Mouse (Mus musculus) kidney, embryonic 16.5 days (tissue): Measurements from ENCODE around the gene Nenf. TPM values are rescaled to one million over a fixed set of nuclear protein-coding genes. Genes with fewer than 3 reads are reported as not detected.

Experiments used
- ATAC-seq: fragments of 200-750 bp; cut with Nextera tagmentation; 2 replicates; pipeline ENCODE4 v1.8.0; 2017; ENCODE audit warnings: moderate TSS enrichment; ENCODE audit not compliant: low FRiP score, low TSS enrichment
- H3K27ac ChIP-seq: fragments of 300-500 bp; sonication (generic); 2 replicates; pipeline ENCODE4 v1.5.1; 2014; ENCODE audit warnings: low read length
- H3K27me3 ChIP-seq: fragments of 300-500 bp; sonication (generic); 2 replicates; pipeline ENCODE4 v1.6.1; 2014; ENCODE audit warnings: low read length, control low read depth, mixed read lengths; ENCODE audit not compliant: insufficient read depth
- H3K36me3 ChIP-seq: fragments of 300-500 bp; sonication (generic); 2 replicates; pipeline ENCODE4 v1.6.1; 2014; ENCODE audit warnings: low read length, control low read depth, mixed read lengths; ENCODE audit not compliant: insufficient read depth
- H3K4me1 ChIP-seq: fragments of 300-500 bp; sonication (generic); 2 replicates; pipeline ENCODE4 v1.6.1; 2014; ENCODE audit warnings: low read length, control low read depth, mixed read lengths; ENCODE audit not compliant: insufficient read depth
- H3K4me2 ChIP-seq: fragments of 300-500 bp; sonication (generic); replicated peaks from 2 replicates; pipeline ENCODE4 v1.6.1; 2014; ENCODE audit warnings: low read depth, low read length
- H3K4me3 ChIP-seq: fragments of 300-500 bp; sonication (generic); 2 replicates; pipeline ENCODE4 v1.5.1; 2014; ENCODE audit warnings: mild to moderate bottlenecking, low read length
- H3K9ac ChIP-seq: fragments of 300-500 bp; sonication (generic); replicated peaks from 2 replicates; pipeline ENCODE4 v1.6.1; 2014; ENCODE audit warnings: low read length
- H3K9me3 ChIP-seq: fragments of 300-500 bp; sonication (generic); 2 replicates; pipeline ENCODE4 v1.6.1; 2016; ENCODE audit warnings: low read length, control low read depth
- WGBS: fragments of 180-500 bp; shearing (Covaris S2); extraction: QIAGEN DNeasy Blood & Tissue Kit; methylation state at CpG from one replicate; pipeline ENCODE4 v1.1.7; 2014; 5-methylcytosine and 5-hydroxymethylcytosine counted together
- polyA plus RNA-seq: library from polyadenylated mRNA; unstranded; fragments of >200 nt; fragmentation: Nextera tagmentation; extraction: Ambion mirVana; gene quantifications from 2 replicates; pipeline ENCODE4 v1.2.1, GENCODE M21; 2015

Nenf gene
- polyA plus RNA-seq, 1 experiment from 2014 or later: 92.6 TPM

GRCm38 (mm10) chr1:191275527-191275926, 42.5 kb downstream of the Nenf start:
- Histone ChIP-seq H3K27me3 (no peaks in the 10 kb centered on the region), H3K4me2 (no peak overlapping the region), H3K27ac (no peak overlapping the region), H3K4me3 (no peak overlapping the region), H3K9ac (no peak overlapping the region), H3K4me1 (no peaks in the 10 kb centered on the region), H3K36me3 (no peaks in the 10 kb centered on the region), H3K9me3 (no peaks in the 10 kb centered on the region)
- 9% methylated on average over 12 of the region's 12 CpGs for WGBS
- 0 out of 2 replicates have a peak, but pooled peaks have one; percentile 57 for ATAC-seq

GRCm38 (mm10) chr1:191272660-191273059, 45.3 kb downstream of the Nenf start:
- Histone ChIP-seq H3K36me3 (no peaks in the 10 kb centered on the region), H3K4me2 (no peak overlapping the region), H3K9me3 (no peaks in the 10 kb centered on the region), H3K27ac (no peak overlapping the region), H3K27me3 (no peaks in the 10 kb centered on the region), H3K4me3 (no peak overlapping the region), H3K9ac (no peak overlapping the region), H3K4me1 (peaks cover 14% of the 10 kb centered on the region)
- 75% methylated on average over 3 of the region's 3 CpGs for WGBS
- no peak for ATAC-seq

DNA sequence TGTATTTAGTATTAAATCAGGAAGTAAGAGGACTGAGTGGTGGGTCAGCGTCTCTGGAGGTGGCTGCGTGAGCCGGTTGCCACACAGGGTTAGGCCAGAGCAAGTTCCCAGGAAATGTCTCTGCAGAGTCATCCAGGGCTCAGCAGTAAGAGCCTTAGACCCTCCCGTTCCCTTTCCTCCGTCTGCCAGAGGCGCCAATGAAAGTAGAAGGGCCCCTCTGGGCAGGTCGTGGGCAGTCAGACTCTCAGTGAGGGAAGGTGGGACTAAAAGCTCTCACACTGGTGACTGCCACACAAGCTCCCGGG, 48.4 kb downstream of the Nenf start:
- no peak overlapping the region for H3K4me2 ChIP-seq
- H3K4me1 ChIP-seq: peaks cover 26% of the 10 kb centered on the region
- no peaks in the 10 kb centered on the region for H3K9me3 ChIP-seq
- no peak overlapping the region for H3K9ac ChIP-seq
- WGBS: 45% methylated on average over 8 of the region's 8 CpGs
- H3K27ac ChIP-seq: no peak overlapping the region
- H3K27me3 ChIP-seq: no peaks in the 10 kb centered on the region
- no peak overlapping the region for H3K4me3 ChIP-seq
- no peaks in the 10 kb centered on the region for H3K36me3 ChIP-seq
- ATAC-seq: no peak

DNA sequence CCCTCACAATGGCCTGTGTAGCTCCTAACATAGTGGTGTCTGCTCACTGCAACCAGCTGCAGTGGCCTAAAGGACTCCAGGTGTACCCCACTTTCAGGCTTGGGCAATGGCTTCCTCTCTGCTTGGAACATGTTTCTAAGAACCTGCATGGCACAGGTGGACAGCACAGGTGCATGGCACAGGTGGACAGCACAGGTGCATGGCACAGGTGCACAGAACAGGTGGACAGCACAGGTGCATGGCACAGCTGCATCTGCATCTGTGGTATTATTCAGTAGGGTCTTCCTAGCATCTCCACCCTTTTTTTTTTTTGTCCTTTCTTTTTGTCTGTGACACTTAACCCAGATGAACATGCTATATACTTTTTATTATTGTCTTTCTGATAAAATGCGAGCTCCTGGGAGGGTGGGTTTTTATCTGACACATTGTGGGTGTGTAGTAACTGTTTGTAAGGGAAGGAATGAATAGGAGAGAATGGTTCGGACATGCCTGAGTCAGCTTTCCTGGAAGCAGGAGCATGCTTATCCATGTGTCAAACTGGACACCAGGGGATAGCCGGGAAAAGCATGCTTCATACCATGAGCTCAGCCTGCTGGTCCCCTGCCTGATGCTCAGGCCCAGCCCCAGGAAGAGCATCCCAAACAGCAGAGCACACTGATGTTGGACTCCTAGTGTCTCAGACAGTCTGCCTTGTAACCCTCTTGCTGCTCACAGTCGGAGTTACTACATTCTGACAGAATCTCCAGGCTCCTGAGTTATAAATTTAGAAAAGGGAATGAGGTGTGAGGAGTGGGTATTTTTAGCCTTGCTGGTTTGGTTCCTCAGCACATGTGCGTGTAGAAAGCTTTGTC, 49.0 kb downstream of the Nenf start:
- no peaks in the 10 kb centered on the region for H3K27me3 ChIP-seq
- H3K36me3 ChIP-seq: no peaks in the 10 kb centered on the region
- WGBS: 63% methylated on average over 5 of the region's 5 CpGs
- peaks cover 26% of the 10 kb centered on the region for H3K4me1 ChIP-seq
- H3K4me3 ChIP-seq: no peak overlapping the region
- ATAC-seq: no peak
- H3K4me2 ChIP-seq: no peak overlapping the region
- no peak overlapping the region for H3K9ac ChIP-seq
- no peaks in the 10 kb centered on the region for H3K9me3 ChIP-seq
- H3K27ac ChIP-seq: no peak overlapping the region

GRCm38 (mm10) chr1:191267856-191268255, 50.1 kb downstream of the Nenf start:
- WGBS: 16% methylated on average over 5 of the region's 5 CpGs
- Histone ChIP-seq H3K36me3 (no peaks in the 10 kb centered on the region), H3K4me3 (no peak overlapping the region), H3K27me3 (no peaks in the 10 kb centered on the region), H3K4me1 (peaks cover 26% of the 10 kb centered on the region), H3K4me2 (no peak overlapping the region), H3K9me3 (no peaks in the 10 kb centered on the region), H3K27ac (no peak overlapping the region), H3K9ac (0 out of 2 replicates have a peak overlapping the region, but pooled peaks have one; percentile 11)
- peak; percentile 71; the same call in 1 of the 2 replicates for ATAC-seq

GRCm38 (mm10) chr1:191267162-191267561, 50.8 kb downstream of the Nenf start:
- no peak for ATAC-seq
- 84% methylated on average over 5 of the region's 5 CpGs for WGBS
- H3K9me3 ChIP-seq: no peaks in the 10 kb centered on the region
- no peak overlapping the region for H3K4me3 ChIP-seq
- H3K36me3 ChIP-seq: no peaks in the 10 kb centered on the region
- H3K9ac ChIP-seq: no peak overlapping the region
- H3K4me2 ChIP-seq: no peak overlapping the region
- H3K4me1 ChIP-seq: peaks cover 26% of the 10 kb centered on the region
- H3K27me3 ChIP-seq: no peaks in the 10 kb centered on the region
- no peak overlapping the region for H3K27ac ChIP-seq

DNA sequence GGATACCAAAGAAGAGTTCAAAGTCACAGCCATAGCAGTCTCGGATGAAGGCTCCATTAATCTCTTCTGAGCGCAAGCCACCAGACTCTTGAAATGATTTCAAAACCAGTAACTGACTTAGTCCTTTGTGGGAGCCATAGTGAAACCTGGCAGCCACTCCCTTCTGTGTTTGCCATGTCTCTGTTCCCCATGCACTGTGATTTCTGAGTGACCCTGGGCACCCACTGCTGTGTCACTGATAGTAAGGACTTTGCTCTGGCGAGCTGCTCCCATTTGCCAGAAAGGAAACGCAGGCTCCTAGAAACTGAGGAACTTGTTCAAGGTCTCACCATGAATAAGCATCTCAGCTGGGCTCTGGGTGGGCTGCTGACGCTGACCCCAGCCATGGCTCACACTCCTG, 54.5 kb downstream of the Nenf start:
- no peak overlapping the region for H3K27ac ChIP-seq
- ATAC-seq: no peak

DNA sequence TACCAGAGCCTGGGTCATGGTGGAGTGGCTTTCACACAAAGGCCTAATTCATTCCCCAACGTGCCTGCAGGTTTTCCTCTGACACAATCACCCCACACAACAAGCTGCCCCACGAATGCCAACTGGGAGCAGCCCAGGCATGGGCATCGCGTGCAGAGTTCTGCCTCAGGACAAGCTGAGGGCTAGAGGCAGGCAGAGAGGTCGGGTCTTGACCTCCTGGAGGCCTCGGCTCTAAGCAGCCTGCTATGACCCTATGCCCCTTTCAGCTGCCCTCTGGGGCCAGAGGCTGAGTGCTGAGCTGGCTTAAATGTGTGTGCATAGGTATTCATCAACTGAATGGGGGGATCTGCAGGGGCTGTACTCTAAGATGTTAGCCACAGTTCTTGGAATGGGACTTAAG, 56.1 kb downstream of the Nenf start:
- H3K27me3 ChIP-seq: no peaks in the 10 kb centered on the region
- H3K4me3 ChIP-seq: no peak overlapping the region
- no peak overlapping the region for H3K9ac ChIP-seq
- no peak overlapping the region for H3K4me2 ChIP-seq
- ATAC-seq: no peak
- no peak overlapping the region for H3K27ac ChIP-seq
- H3K9me3 ChIP-seq: no peaks in the 10 kb centered on the region
- H3K36me3 ChIP-seq: no peaks in the 10 kb centered on the region
- 33% methylated on average over 6 of the region's 6 CpGs for WGBS
- H3K4me1 ChIP-seq: peaks cover 8% of the 10 kb centered on the region

More for the DNA sequence above, 54.5 kb downstream of the Nenf start:
- Histone ChIP-seq H3K27me3 (no peaks in the 10 kb centered on the region), H3K9ac (no peak overlapping the region), H3K36me3 (no peaks in the 10 kb centered on the region), H3K4me2 (no peak overlapping the region), H3K4me1 (peaks cover 23% of the 10 kb centered on the region), H3K9me3 (no peaks in the 10 kb centered on the region), H3K4me3 (no peak overlapping the region)
- 88% methylated on average over 5 of the region's 5 CpGs for WGBS

- Histone ChIP-seq H3K27me3 (no peaks in the 10 kb centered on the region), H3K27ac (no peak overlapping the region), H3K4me1 (peaks cover 8% of the 10 kb centered on the region; the same call in 1 of the 2 replicates), H3K4me2 (no peak overlapping the region), H3K36me3 (no peaks in the 10 kb centered on the region), H3K9ac (no peak overlapping the region), H3K4me3 (no peak overlapping the region), H3K9me3 (no peaks in the 10 kb centered on the region)
- 44% methylated on average over 5 of the region's 5 CpGs for WGBS
- no peak for ATAC-seq
These were observed 58.3 kb downstream of the Nenf start for GRCm38 (mm10) chr1:191259661-191260060.

DNA sequence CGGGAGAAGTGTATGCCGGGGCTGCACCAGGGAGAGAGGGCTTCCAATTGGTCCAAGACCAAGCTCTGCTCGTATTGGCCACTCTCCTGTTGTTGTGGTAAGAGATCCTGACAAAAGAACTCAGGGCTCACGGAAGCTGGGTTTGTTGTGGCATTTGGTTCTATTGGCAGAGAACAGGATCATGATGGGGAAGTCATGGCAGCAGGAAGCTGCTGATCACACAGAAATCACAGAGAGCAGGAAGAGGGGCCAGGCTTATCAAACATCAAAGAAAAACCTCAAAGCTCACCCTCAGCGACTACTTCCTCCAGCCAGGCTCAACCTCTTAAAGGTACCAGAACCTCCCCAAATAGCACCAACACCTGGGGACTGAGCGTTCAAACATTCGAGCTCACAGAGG, 58.9 kb downstream of the Nenf start:
- 17% methylated on average over 7 of the region's 7 CpGs for WGBS
- ATAC-seq: no peak; the same call in 1 of the 2 replicates
- Histone ChIP-seq H3K9me3 (no peaks in the 10 kb centered on the region), H3K4me3 (no peak overlapping the region), H3K36me3 (no peaks in the 10 kb centered on the region), H3K4me2 (peak overlapping the region; percentile 5; the same call in 1 of the 2 replicates), H3K27me3 (no peaks in the 10 kb centered on the region), H3K27ac (no peak overlapping the region), H3K4me1 (peaks cover 8% of the 10 kb centered on the region; the same call in 1 of the 2 replicates), H3K9ac (no peak overlapping the region)
